Mouse (Mus musculus): ENCODE results near the gene Nrgn.

- TF ChIP-seq POLR2A (IDR thresholded peaks at IDR 0.05; ENCODE audit: insufficient read depth, low read depth, low read length): no peak
- no peak for TF ChIP-seq CTCF (IDR thresholded peaks at IDR 0.05)
- no peak for TF ChIP-seq EP300 (IDR thresholded peaks at IDR 0.05; ENCODE audit: insufficient read depth, low read depth, low read length)
These were observed 2.4 kb upstream of the Nrgn start, which contains the start of gene Siae for GRCm38 (mm10) chr9:37554838-37555748.

Data from heart, adult 2 months (tissue).